Mouse (Mus musculus) intestine, embryonic 16.5 days (tissue): Measurements from ENCODE around the gene Atad5. TPM values are rescaled to one million over a fixed set of nuclear protein-coding genes. Genes with fewer than 3 reads are reported as not detected.
A peak's percentile ranks its signal among the peaks of the same experiment; 100 is the strongest.
"Not testable (repeated sequence)": the region's sequence is repeated elsewhere in the genome, so short reads cannot be mapped to it uniquely, and the experiment has no call there.

ENCODE experiments used
- ATAC-seq: fragments of 200-750 bp; cut with Nextera tagmentation; 2 replicates; pipeline ENCODE4 v1.8.0; 2017; ENCODE audit warnings: moderate TSS enrichment, moderate library complexity
- H3K27ac ChIP-seq: fragments of 300-500 bp; sonication (generic); 2 replicates; pipeline ENCODE4 v1.5.1; 2014; ENCODE audit warnings: mild to moderate bottlenecking, low read length
- H3K27me3 ChIP-seq: fragments of 300-500 bp; sonication (generic); replicated peaks from 2 replicates; pipeline ENCODE4 v1.6.1; 2014; ENCODE audit warnings: low read length, control low read depth, mixed read lengths; ENCODE audit not compliant: control insufficient read depth, insufficient read depth
- H3K36me3 ChIP-seq: fragments of 300-500 bp; sonication (generic); 2 replicates; pipeline ENCODE4 v1.6.1; 2014; ENCODE audit warnings: low read length, control low read depth; ENCODE audit not compliant: control insufficient read depth, insufficient read depth
- H3K4me1 ChIP-seq: fragments of 300-500 bp; sonication (generic); 2 replicates; pipeline ENCODE4 v1.6.1; 2014; ENCODE audit warnings: low read length, control low read depth, mixed read lengths; ENCODE audit not compliant: control insufficient read depth, insufficient read depth
- H3K4me2 ChIP-seq: fragments of 300-500 bp; sonication (generic); 2 replicates; pipeline ENCODE4 v1.6.1; 2014; ENCODE audit warnings: low read depth, low read length, control low read depth
- H3K4me3 ChIP-seq: fragments of 300-500 bp; sonication (generic); 2 replicates; pipeline ENCODE4 v1.5.1; 2014; ENCODE audit warnings: mild to moderate bottlenecking, low read length
- H3K9ac ChIP-seq: fragments of 300-500 bp; sonication (generic); 2 replicates; pipeline ENCODE4 v1.6.1; 2014; ENCODE audit warnings: low read depth, low read length
- H3K9me3 ChIP-seq: fragments of 300-500 bp; sonication (generic); 2 replicates; pipeline ENCODE4 v1.6.1; 2016; ENCODE audit warnings: low read length, control low read depth; ENCODE audit not compliant: control insufficient read depth
- WGBS: fragments of 180-500 bp; shearing (Covaris S2); extraction: QIAGEN DNeasy Blood & Tissue Kit; methylation state at CpG from one replicate; pipeline ENCODE4 v1.1.7; 2014; 5-methylcytosine and 5-hydroxymethylcytosine counted together
- polyA plus RNA-seq: library from polyadenylated mRNA; unstranded; fragments of >200 nt; fragmentation: Nextera tagmentation; extraction: Ambion mirVana; gene quantifications from 2 replicates; pipeline ENCODE4 v1.2.1, GENCODE M21; 2015

Gene Atad5
- polyA plus RNA-seq, 1 experiment from 2014 or later, result 5.6 TPM

- ATAC-seq, result no peak
- no peak overlapping the region for H3K4me3 ChIP-seq
- H3K9ac ChIP-seq, result no peak overlapping the region
- H3K36me3 ChIP-seq, result no peaks in the 10 kb centered on the region
- H3K4me2 ChIP-seq, result no peak overlapping the region
- H3K4me1 ChIP-seq, result peaks cover 5% of the 10 kb centered on the region; the same call in 1 of the 2 replicates
- H3K27ac ChIP-seq, result no peak overlapping the region
- no peaks in the 10 kb centered on the region for H3K27me3 ChIP-seq
- 71% methylated on average over 5 of the region's 5 CpGs for WGBS
- H3K9me3 ChIP-seq, result no peaks in the 10 kb centered on the region
Measured at GRCm38 (mm10) chr11:80181021-80181749, 92.0 kb downstream of the Atad5 start.

- WGBS, result 44% methylated on average over 12 of the region's 12 CpGs
- H3K4me2 ChIP-seq, result peak overlapping the region; percentile 47
- not testable (repeated sequence) for H3K9me3 ChIP-seq, H3K27me3 ChIP-seq, H3K4me1 ChIP-seq, H3K36me3 ChIP-seq
- ATAC-seq, result peak; percentile 89
- peak overlapping the region; percentile 83 for H3K9ac ChIP-seq
- peak overlapping the region; percentile 82 for H3K4me3 ChIP-seq
- peak overlapping the region; percentile 89; the same call in 1 of the 2 replicates for H3K27ac ChIP-seq
Measured at GRCm38 (mm10) chr11:80183054-80183704, 94.0 kb downstream of the Atad5 start.

- Histone ChIP-seq H3K9ac (peak within 1 kb of the TSS; percentile 83), H3K4me1 (peaks cover 5% of the 10 kb centered on the region; the same call in 1 of the 2 replicates), H3K4me2 (peak within 1 kb of the TSS; percentile 47), H3K27me3 (no peaks in the 10 kb centered on the region), H3K4me3 (peak within 1 kb of the TSS; percentile 82), H3K27ac (peak within 1 kb of the TSS; percentile 89), H3K9me3 (no peaks in the 10 kb centered on the region), H3K36me3 (no peaks in the 10 kb centered on the region)
- peak; percentile 99 for ATAC-seq
- WGBS, result 1% methylated on average over 33 of the region's 33 CpGs
Measured at GRCm38 (mm10) chr11:80183705-80184255, 94.6 kb downstream of the Atad5 start, which contains the start of gene Rnf135. Gene Rnf135, plus strand, starts transcription at chr11:80183851.

GRCm38 (mm10) chr11:80184531-80185071, 95.4 kb downstream of the Atad5 start:
- H3K4me1 ChIP-seq, result peaks cover 5% of the 10 kb centered on the region; the same call in 1 of the 2 replicates
- no peak for ATAC-seq
- no peaks in the 10 kb centered on the region for H3K9me3 ChIP-seq
- peak overlapping the region; percentile 82 for H3K4me3 ChIP-seq
- 83% methylated on average over 6 of the region's 6 CpGs for WGBS
- no peak overlapping the region; the same call in 1 of the 2 replicates for H3K27ac ChIP-seq
- H3K4me2 ChIP-seq, result peak overlapping the region; percentile 47
- no peaks in the 10 kb centered on the region for H3K27me3 ChIP-seq
- peak overlapping the region; percentile 83; the same call in 1 of the 2 replicates for H3K9ac ChIP-seq
- H3K36me3 ChIP-seq, result no peaks in the 10 kb centered on the region

Other genes with a start within 250 kb of the Atad5 start
- 41.5 and 44.7 TPM in 2 replicates for gene Utp6, start 127.0 kb upstream of the Atad5 start, polyA plus RNA-seq
- 13.6 and 14.3 TPM in 2 replicates for gene Suz12, start 96.3 kb upstream of the Atad5 start, polyA plus RNA-seq
- gene Crlf3, start 8.4 kb upstream of the Atad5 start, polyA plus RNA-seq, result 21.8 and 22.9 TPM in 2 replicates
- 28.8 and 33.1 TPM in 2 replicates for gene Tefm, start 52.8 kb downstream of the Atad5 start, polyA plus RNA-seq
- gene Adap2, start 64.7 kb downstream of the Atad5 start, polyA plus RNA-seq, result 4.9 and 5.1 TPM in 2 replicates
- gene Rnf135, start 94.5 kb downstream of the Atad5 start, polyA plus RNA-seq, result 11.7 and 11.8 TPM in 2 replicates
- 36.8 and 38.0 TPM in 2 replicates for gene Rhot1, start 119.6 kb downstream of the Atad5 start, polyA plus RNA-seq
- gene Rhbdl3, start 211.5 kb downstream of the Atad5 start, polyA plus RNA-seq, result 2.0 and 2.1 TPM in 2 replicates